25 mouse cellular contexts compared by ENCODE assay signal in the genomic region with DNA sequence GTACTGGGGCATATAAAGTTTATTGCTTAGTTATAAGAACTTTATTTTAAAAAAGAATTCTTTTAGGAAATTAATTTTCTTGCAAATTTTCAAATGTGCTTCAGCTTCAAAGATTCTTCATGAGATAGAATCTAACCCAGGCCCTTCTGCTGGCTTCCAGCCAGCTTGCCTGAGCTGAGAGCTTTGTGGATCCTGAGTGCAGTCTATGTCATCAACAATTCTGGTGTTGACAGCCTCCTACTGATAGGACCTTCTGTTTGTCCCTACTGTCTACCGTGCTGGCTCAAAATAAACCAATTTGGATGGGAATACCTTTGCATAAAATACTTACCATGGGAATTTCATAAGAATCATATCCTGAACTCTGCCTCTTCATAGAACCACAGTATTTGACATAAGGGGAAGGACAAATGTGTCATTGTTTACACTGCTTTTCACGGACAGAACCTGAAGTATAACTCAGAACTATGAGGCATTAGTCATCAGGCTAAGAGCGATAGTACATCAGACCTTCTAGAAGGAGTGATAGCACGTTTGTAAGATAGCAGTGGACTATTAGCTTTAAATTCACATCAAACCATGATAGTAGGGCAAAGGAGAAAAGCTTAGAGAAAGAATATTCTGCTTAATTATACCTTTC.
DNase-seq lines count a peak whose midpoint lies in the region; ATAC-seq and TF ChIP-seq lines count a peak whose summit lies in the region.
"Had no signal": no experiment of that assay in that cellular context is flagged by ENCODE, and none has a peak within 500 bp of the region (broad histone marks: within the 10 kb centered on the region; RNA-seq: fewer than 3 reads in every experiment).

No protein-coding gene starts in this region.

- H3K27ac ChIP-seq in hindbrain, postnatal 0 days, result no peak overlapping the region
- no peak overlapping the region for H3K27ac ChIP-seq in hindbrain, embryonic 14.5 days
- H3K27ac ChIP-seq in stomach, postnatal 0 days (replicated peaks), result no peak overlapping the region
- H3K27ac ChIP-seq in hindbrain, embryonic 10.5 days, result no peak overlapping the region
- H3K27ac ChIP-seq: embryonic facial prominence, embryonic 15.5 days; heart, embryonic 13.5 days; hindbrain, embryonic 12.5 days; liver, embryonic 13.5 days; neural tube, embryonic 15.5 days had no signal

- H3K9me3 ChIP-seq in hindbrain, postnatal 0 days (ENCODE audit: low read length), result no peaks in the 10 kb centered on the region
- no peaks in the 10 kb centered on the region for H3K9me3 ChIP-seq in hindbrain, embryonic 14.5 days (ENCODE audit: control insufficient read depth, low read length)
- no peaks in the 10 kb centered on the region for H3K9me3 ChIP-seq in stomach, postnatal 0 days (ENCODE audit: control insufficient read depth, low read length)
- no peaks in the 10 kb centered on the region for H3K9me3 ChIP-seq in hindbrain, embryonic 10.5 days
- H3K9me3 ChIP-seq: embryonic facial prominence, embryonic 15.5 days; heart, embryonic 13.5 days; hindbrain, embryonic 12.5 days; liver, embryonic 13.5 days; neural tube, embryonic 15.5 days had no signal

- no peaks in the 10 kb centered on the region for H3K36me3 ChIP-seq in hindbrain, postnatal 0 days (ENCODE audit: insufficient read depth, low read length)
- no peaks in the 10 kb centered on the region for H3K36me3 ChIP-seq in hindbrain, embryonic 14.5 days (replicated peaks; ENCODE audit: control insufficient read depth, insufficient read depth)
- no peaks in the 10 kb centered on the region for H3K36me3 ChIP-seq in stomach, postnatal 0 days (ENCODE audit: control insufficient read depth, insufficient read depth, low read length)
- no peaks in the 10 kb centered on the region for H3K36me3 ChIP-seq in hindbrain, embryonic 10.5 days
- H3K36me3 ChIP-seq: embryonic facial prominence, embryonic 15.5 days; heart, embryonic 13.5 days; hindbrain, embryonic 12.5 days; liver, embryonic 13.5 days; neural tube, embryonic 15.5 days had no signal

- no peak overlapping the region for H3K9ac ChIP-seq in hindbrain, postnatal 0 days (replicated peaks; ENCODE audit: low read length)
- H3K9ac ChIP-seq in hindbrain, embryonic 14.5 days, result no peak overlapping the region
- no peak overlapping the region for H3K9ac ChIP-seq in stomach, postnatal 0 days (ENCODE audit: low read length)
- H3K9ac ChIP-seq: embryonic facial prominence, embryonic 15.5 days; heart, embryonic 13.5 days; hindbrain, embryonic 12.5 days; liver, embryonic 13.5 days; neural tube, embryonic 15.5 days had no signal

- peak; percentile 46 for DNase-seq in hindbrain, postnatal 0 days (ENCODE audit: low spot score)
- DNase-seq in hindbrain, embryonic 14.5 days (ENCODE audit: low spot score), result no peak
- peak; percentile 5 for DNase-seq in right cerebral cortex, postnatal 14 days
- no peak for DNase-seq in right cerebral cortex, postnatal 36 days (ENCODE audit: low spot score in 2 of 2)
- peak; percentile 91 for DNase-seq in cerebellum, adult 9-11 months
- DNase-seq in stomach, postnatal 0 days (ENCODE audit: low spot score), result no peak
- no peak for DNase-seq in embryo, embryonic 11 days
- DNase-seq in hindbrain, embryonic 10.5 days (ENCODE audit: low spot score), result no peak
- DNase-seq: adrenal gland, postnatal 25 days; gastrocnemius, postnatal 25 days; heart, adult 18-20 months; heart, postnatal 14 days; kidney, adult 9 months; kidney, postnatal 36 days; liver, embryonic 13.5 days; lung, adult 2 months; lung, postnatal 36 days; spleen, adult 18-20 months; thymus, postnatal 14 days had no signal

- H3K4me1 ChIP-seq in hindbrain, postnatal 0 days (ENCODE audit: insufficient read depth, low read length), result no peaks in the 10 kb centered on the region
- no peaks in the 10 kb centered on the region for H3K4me1 ChIP-seq in hindbrain, embryonic 14.5 days (replicated peaks; ENCODE audit: control insufficient read depth, insufficient read depth, low read length)
- no peaks in the 10 kb centered on the region for H3K4me1 ChIP-seq in stomach, postnatal 0 days (replicated peaks; ENCODE audit: control insufficient read depth, insufficient read depth)
- H3K4me1 ChIP-seq in hindbrain, embryonic 10.5 days (replicated peaks), result no peaks in the 10 kb centered on the region
- H3K4me1 ChIP-seq: embryonic facial prominence, embryonic 15.5 days; hindbrain, embryonic 12.5 days; liver, embryonic 13.5 days; neural tube, embryonic 15.5 days had no signal

- no peak for ATAC-seq in hindbrain, postnatal 0 days
- no peak for ATAC-seq in hindbrain, embryonic 14.5 days (ENCODE audit: low FRiP score)
- ATAC-seq in stomach, postnatal 0 days (ENCODE audit: low FRiP score, low TSS enrichment), result peak; percentile 94
- ATAC-seq: forebrain, embryonic 16.5 days; inflammation-experienced regulatory T-cells, adult 6 months had no signal

- no peak overlapping the region for H3K4me3 ChIP-seq in hindbrain, postnatal 0 days (ENCODE audit: low read length)
- H3K4me3 ChIP-seq in hindbrain, embryonic 14.5 days (replicated peaks; ENCODE audit: low read length), result no peak overlapping the region
- no peak overlapping the region for H3K4me3 ChIP-seq in stomach, postnatal 0 days (ENCODE audit: low read depth, low read length)
- no peak overlapping the region for H3K4me3 ChIP-seq in hindbrain, embryonic 10.5 days
- H3K4me3 ChIP-seq: embryonic facial prominence, embryonic 15.5 days; heart, embryonic 13.5 days; hindbrain, embryonic 12.5 days; liver, embryonic 13.5 days; neural tube, embryonic 15.5 days had no signal

- no peak overlapping the region for H3K4me2 ChIP-seq in hindbrain, postnatal 0 days (ENCODE audit: low read depth, low read length)
- H3K4me2 ChIP-seq in hindbrain, embryonic 14.5 days (replicated peaks), result no peak overlapping the region
- no peak overlapping the region for H3K4me2 ChIP-seq in stomach, postnatal 0 days (replicated peaks; ENCODE audit: low read depth)
- H3K4me2 ChIP-seq: embryonic facial prominence, embryonic 15.5 days; heart, embryonic 13.5 days; hindbrain, embryonic 12.5 days; liver, embryonic 13.5 days; neural tube, embryonic 15.5 days had no signal

- no peak for TF ChIP-seq CTCF in hindbrain, postnatal 0 days (IDR thresholded peaks at IDR 0.05; ENCODE audit: low read depth)
- TF ChIP-seq CTCF in stomach, postnatal 0 days (IDR thresholded peaks at IDR 0.05; ENCODE audit: low read depth), result no peak

- H3K27me3 ChIP-seq in hindbrain, postnatal 0 days (ENCODE audit: insufficient read depth, low read length), result no peaks in the 10 kb centered on the region
- H3K27me3 ChIP-seq in hindbrain, embryonic 14.5 days (ENCODE audit: control insufficient read depth, insufficient read depth, low read length), result no peaks in the 10 kb centered on the region
- H3K27me3 ChIP-seq in stomach, postnatal 0 days (ENCODE audit: control insufficient read depth, insufficient read depth, low read length), result no peaks in the 10 kb centered on the region
- no peaks in the 10 kb centered on the region for H3K27me3 ChIP-seq in hindbrain, embryonic 10.5 days (ENCODE audit: insufficient read depth, poor library complexity, severe bottlenecking)
- H3K27me3 ChIP-seq: embryonic facial prominence, embryonic 15.5 days; heart, embryonic 13.5 days; hindbrain, embryonic 12.5 days; liver, embryonic 13.5 days; neural tube, embryonic 15.5 days had no signal

- no peak for TF ChIP-seq EP300 in stomach, postnatal 0 days (optimal IDR thresholded peaks at IDR 0.05)

- 63% methylated on average over 4 of the region's 4 CpGs for WGBS in hindbrain, postnatal 0 days
- 68% methylated on average over 4 of the region's 4 CpGs for WGBS in hindbrain, embryonic 14.5 days
- WGBS in stomach, postnatal 0 days, result 29% methylated on average over 4 of the region's 4 CpGs
- WGBS in hindbrain, embryonic 10.5 days, result 76% methylated on average over 4 of the region's 4 CpGs

Comparison
In these comparisons a context has a peak if more than half of its experiments do, and no peak if none do; other contexts are left out.
1. DNase-seq: peak in hindbrain, postnatal 0 days (single experiment), right cerebral cortex, postnatal 14 days (single experiment) and cerebellum, adult 9-11 months (single experiment); none in hindbrain, embryonic 14.5 days (single experiment), right cerebral cortex, postnatal 36 days (0 of 2), stomach, postnatal 0 days (single experiment), embryo, embryonic 11 days (single experiment) and hindbrain, embryonic 10.5 days (single experiment).